Mouse (Mus musculus) ES-Bruce4 (cell line): ENCODE data around the gene Med11. TPM values are rescaled to one million over a fixed set of nuclear protein-coding genes. Genes with fewer than 3 reads are reported as not detected.

Experiments
- H3K27ac ChIP-seq: 2 replicates; pipeline ENCODE4 v1.5.1; 2012; ENCODE audit warnings: low read length, inconsistent platforms; ENCODE audit not compliant: insufficient read depth
- H3K27me3 ChIP-seq: 2 replicates; pipeline ENCODE4 v1.6.1; 2012; ENCODE audit warnings: mild to moderate bottlenecking, low read length, inconsistent platforms; ENCODE audit not compliant: control insufficient read depth, poor library complexity, insufficient read depth, severe bottlenecking
- H3K36me3 ChIP-seq: 2 replicates; pipeline ENCODE4 v1.6.1; 2012; ENCODE audit warnings: inconsistent platforms, mild to moderate bottlenecking, low read length, moderate library complexity; ENCODE audit not compliant: control insufficient read depth, poor library complexity, insufficient read depth, severe bottlenecking
- H3K4me1 ChIP-seq: one replicate; pipeline ENCODE4 v1.8.1; 2011; ENCODE audit warnings: low read length; ENCODE audit not compliant: control insufficient read depth, insufficient read depth
- H3K4me3 ChIP-seq: 2 replicates; pipeline ENCODE4 v1.5.1; 2011; ENCODE audit warnings: low read depth, mild to moderate bottlenecking, low read length
- H3K9ac ChIP-seq: 2 replicates; pipeline ENCODE4 v1.6.1; 2012; ENCODE audit warnings: low read depth, mild to moderate bottlenecking, inconsistent platforms; ENCODE audit not compliant: poor library complexity, severe bottlenecking
- H3K9me3 ChIP-seq: replicated peaks from 2 replicates; pipeline ENCODE4 v1.6.1; 2012; ENCODE audit warnings: mild to moderate bottlenecking, low read length, inconsistent platforms; ENCODE audit not compliant: control insufficient read depth, poor library complexity, insufficient read depth, severe bottlenecking
- CTCF ChIP-seq: IDR thresholded peaks from one replicate; pipeline ENCODE4 v1.8.1; 2011; ENCODE audit warnings: low read depth, low read length
- EP300 ChIP-seq: IDR thresholded peaks from 2 replicates; pipeline ENCODE4 v1.6.1; 2011; ENCODE audit warnings: low read depth, low read length; ENCODE audit not compliant: insufficient read depth
- POLR2A ChIP-seq: IDR thresholded peaks from one replicate; pipeline ENCODE4 v1.8.1; 2011; ENCODE audit warnings: low read length; ENCODE audit not compliant: insufficient read depth
- polyA plus RNA-seq: library from polyadenylated mRNA; stranded (reverse); fragments of >200 nt; gene quantifications from 2 replicates; pipeline ENCODE4 v1.2.4, GENCODE M21; 2011; ENCODE audit warnings: low read depth; ENCODE audit not compliant: missing spikeins, insufficient read depth, insufficient read length

The Med11 gene
- polyA plus RNA-seq, 1 experiment = 26.9 TPM

DNA sequence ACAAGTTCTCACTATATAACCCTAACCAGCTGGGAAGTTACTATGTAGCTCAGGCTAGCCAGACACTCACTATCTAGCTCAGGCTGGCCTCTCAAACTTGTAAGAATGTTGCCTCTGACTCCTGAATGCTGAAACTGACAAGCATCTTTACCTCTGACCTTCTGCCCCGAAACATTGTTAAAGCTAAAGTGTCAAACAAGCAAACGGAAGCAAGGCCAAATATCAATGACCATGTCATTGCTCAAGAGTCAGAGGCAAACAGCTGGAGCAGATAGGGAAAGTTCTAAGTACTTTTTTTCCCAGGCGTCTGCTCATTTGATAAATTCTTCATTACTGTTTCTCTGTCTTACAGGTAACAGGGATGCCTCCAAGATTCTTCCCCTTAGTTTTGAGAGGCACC, 50.3 kb downstream of the Med11 start:
- H3K4me3 ChIP-seq = no peak overlapping the region
- H3K9me3 ChIP-seq = no peaks in the 10 kb centered on the region
- H3K4me1 ChIP-seq = peaks cover 3% of the 10 kb centered on the region
- no peaks in the 10 kb centered on the region for H3K27me3 ChIP-seq
- H3K27ac ChIP-seq = no peak overlapping the region
- TF ChIP-seq CTCF (no peak), EP300 (no peak), POLR2A (no peak)
- no peaks in the 10 kb centered on the region for H3K36me3 ChIP-seq
- no peak overlapping the region for H3K9ac ChIP-seq

Other genes starting within 250 kb of the Med11 start
- 2.0 and 3.5 TPM in 2 replicates for gene Slc16a11, start 239.2 kb upstream of the Med11 start, polyA plus RNA-seq
- 8.9 and 11.2 TPM in 2 replicates for gene Slc16a13, start 230.9 kb upstream of the Med11 start, polyA plus RNA-seq
- 4.1 TPM in 2 replicates for gene Bcl6b, start 222.1 kb upstream of the Med11 start, polyA plus RNA-seq
- 108 and 126 TPM in 2 replicates for gene 0610010K14Rik, start 214.0 kb upstream of the Med11 start, polyA plus RNA-seq
- gene Gm21988, start 212.1 kb upstream of the Med11 start, polyA plus RNA-seq = 0.55 and 0.65 TPM in 2 replicates
- 88.5 and 97.8 TPM in 2 replicates for gene Rnasek, start 212.1 kb upstream of the Med11 start, polyA plus RNA-seq
- 1.4 and 2.1 TPM in 2 replicates for gene Alox12, start 196.6 kb upstream of the Med11 start, polyA plus RNA-seq
- 0.58 TPM in 1 of 2 replicates, not detected in the other for gene Alox12e, start 129.3 kb upstream of the Med11 start, polyA plus RNA-seq
- gene Alox15, start 99.9 kb upstream of the Med11 start, polyA plus RNA-seq = 2.2 and 3.0 TPM in 2 replicates
- 74.1 TPM in 2 replicates for gene Pelp1, start 41.9 kb upstream of the Med11 start, polyA plus RNA-seq
- 34.2 and 39.6 TPM in 2 replicates for gene Arrb2, start 19.3 kb upstream of the Med11 start, polyA plus RNA-seq
- gene Zmynd15, start 7.5 kb downstream of the Med11 start, polyA plus RNA-seq = 0.78 and 1.3 TPM in 2 replicates
- gene Cxcl16, start 8.1 kb downstream of the Med11 start, polyA plus RNA-seq = 15.7 and 16.6 TPM in 2 replicates
- gene Tm4sf5, start 53.3 kb downstream of the Med11 start, polyA plus RNA-seq = 1.8 and 3.5 TPM in 2 replicates
- not detected in 2 replicates for gene Vmo1, start 62.7 kb downstream of the Med11 start, polyA plus RNA-seq
- not detected in 2 replicates for gene Gltpd2, start 67.3 kb downstream of the Med11 start, polyA plus RNA-seq
- gene Psmb6, start 73.4 kb downstream of the Med11 start, polyA plus RNA-seq = 244 and 250 TPM in 2 replicates
- not detected in 2 replicates for gene Gm40193, start 81.0 kb downstream of the Med11 start, polyA plus RNA-seq
- 7.3 and 8.3 TPM in 2 replicates for gene Pld2, start 88.1 kb downstream of the Med11 start, polyA plus RNA-seq
- 25.2 and 31.8 TPM in 2 replicates for gene Mink1, start 111.0 kb downstream of the Med11 start, polyA plus RNA-seq
- not detected in 2 replicates for gene 4930544D05Rik, start 163.9 kb downstream of the Med11 start, polyA plus RNA-seq
- gene Chrne, start 167.3 kb downstream of the Med11 start, polyA plus RNA-seq = 0.56 TPM in 1 of 2 replicates, not detected in the other
- gene Gp1ba, start 187.2 kb downstream of the Med11 start, polyA plus RNA-seq = not detected in 2 replicates
- gene Rnf167, start 195.3 kb downstream of the Med11 start, polyA plus RNA-seq = 55.2 and 61.8 TPM in 2 replicates
- gene Slc25a11, start 195.6 kb downstream of the Med11 start, polyA plus RNA-seq = 45.0 and 48.0 TPM in 2 replicates
- 630 and 707 TPM in 2 replicates for gene Pfn1, start 202.7 kb downstream of the Med11 start, polyA plus RNA-seq
- gene Eno3, start 205.3 kb downstream of the Med11 start, polyA plus RNA-seq = 14.7 and 15.7 TPM in 2 replicates
- gene Spag7, start 217.5 kb downstream of the Med11 start, polyA plus RNA-seq = 195 and 218 TPM in 2 replicates
- 10.0 and 12.8 TPM in 2 replicates for gene Camta2, start 236.2 kb downstream of the Med11 start, polyA plus RNA-seq
- gene Inca1, start 248.2 kb downstream of the Med11 start, polyA plus RNA-seq = 4.4 and 4.5 TPM in 2 replicates
- 38.2 and 42.2 TPM in 2 replicates for gene Kif1c, start 248.6 kb downstream of the Med11 start, polyA plus RNA-seq